Mouse (Mus musculus) right cerebral cortex, postnatal 10 days (tissue): Measurements from ENCODE around the gene Knstrn.
A peak's percentile ranks its signal among the peaks of the same experiment; 100 is the strongest.

Source experiments
- DNase-seq, 2 experiments: peaks; one replicate each; pipeline ENCODE4 v3.0.0; 2021; ENCODE audit warnings: low spot score in 2 of 2

The Knstrn gene

GRCm38 (mm10) chr2:118813981-118814836 is at the start of gene Knstrn:
Knstrn (plus strand) TSS chr2:118814003.
- peak; percentile 92 to 93 for DNase-seq

DNA sequence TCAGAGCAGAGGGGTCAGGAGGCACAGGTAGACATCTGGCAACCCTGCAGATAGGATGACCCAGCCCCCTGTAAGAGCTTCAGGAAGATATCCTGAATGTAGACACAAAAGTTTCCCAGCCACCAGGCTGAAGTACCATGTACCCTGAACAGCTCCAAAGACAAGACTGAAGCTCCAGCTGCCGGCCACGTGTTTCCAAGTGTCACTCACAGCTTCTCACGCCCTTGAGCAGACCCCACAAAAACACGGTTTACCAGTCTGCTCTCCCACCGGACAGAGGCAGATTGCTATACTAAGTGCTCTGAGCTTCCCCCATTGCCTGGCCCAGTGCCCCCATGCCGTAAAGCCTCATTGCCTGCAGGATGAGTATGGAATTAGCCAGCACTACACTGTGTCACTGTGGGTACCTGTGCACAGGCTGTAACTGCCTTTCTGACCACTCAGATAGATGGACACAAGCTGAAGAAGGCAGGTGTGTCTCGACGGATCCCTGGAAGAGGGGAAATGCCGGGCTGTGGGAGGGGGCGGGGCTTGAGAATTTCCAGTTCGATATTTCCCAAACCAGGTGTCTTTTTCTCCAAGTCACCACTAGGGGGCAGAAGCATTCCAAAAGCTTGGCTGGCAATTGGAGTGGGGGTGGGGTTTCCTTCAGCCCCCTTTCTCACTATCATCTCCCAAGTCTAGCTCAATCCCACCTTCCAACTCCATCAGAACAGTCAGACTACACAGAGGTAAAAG is 49.5 kb upstream of the Knstrn start:
- peak; percentile 55 to 65 for DNase-seq

GRCm38 (mm10) chr2:118764875-118765274 is 48.9 kb upstream of the Knstrn start:
- no peak for DNase-seq

GRCm38 (mm10) chr2:118766041-118767033 is 47.5 kb upstream of the Knstrn start:
- no peak for DNase-seq

- DNase-seq, result no peak
Observed at GRCm38 (mm10) chr2:118772158-118772874, 41.5 kb upstream of the Knstrn start, which contains the start of gene Phgr1. Phgr1 (plus strand) TSS chr2:118772769.

DNA sequence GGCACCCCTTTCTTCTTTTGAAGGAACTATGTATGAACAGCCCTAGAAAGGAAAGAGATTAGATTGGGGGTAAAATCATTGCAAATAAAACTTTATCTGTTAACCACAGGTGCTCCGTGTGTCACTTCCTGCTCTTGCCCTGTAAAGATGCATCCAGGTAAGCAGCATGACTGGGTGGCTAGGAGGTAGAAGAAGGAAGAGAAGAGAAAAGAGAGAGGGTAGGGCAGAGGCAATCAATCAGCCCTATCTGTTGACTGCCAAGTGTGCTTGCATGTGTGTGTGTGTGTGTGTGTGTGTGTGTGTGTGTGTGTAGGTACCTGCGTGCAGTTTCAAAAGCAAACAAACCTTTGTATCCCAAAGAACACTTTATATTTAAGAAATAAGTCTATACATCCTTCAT is 39.3 kb upstream of the Knstrn start:
- no peak for DNase-seq

- DNase-seq, result peak; percentile 49 to 60
Observed at GRCm38 (mm10) chr2:118775396-118775795, 38.4 kb upstream of the Knstrn start.

DNA sequence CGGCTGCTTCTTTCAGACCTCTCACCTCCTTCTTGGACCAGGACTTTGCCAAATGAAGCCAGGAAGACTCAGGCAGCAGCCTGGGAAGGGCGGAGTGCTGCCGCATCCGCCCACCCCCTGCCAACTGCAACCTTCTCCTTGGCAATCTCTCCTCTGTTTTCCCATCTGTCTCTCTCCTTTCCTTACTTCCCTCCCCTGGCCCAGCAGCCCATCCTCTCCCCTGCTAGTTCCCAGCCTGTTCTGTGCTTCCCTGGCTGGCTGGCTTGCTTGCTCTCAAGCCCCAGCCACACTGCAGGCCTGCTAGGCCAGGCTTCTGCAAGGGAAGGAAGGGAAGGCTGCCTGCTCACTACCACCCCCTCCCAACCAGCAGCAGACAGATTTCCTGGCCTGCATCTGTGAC is 38.0 kb upstream of the Knstrn start:
- DNase-seq, result peak; percentile 77 to 87

- no peak for DNase-seq
Observed at GRCm38 (mm10) chr2:118776295-118776694, 37.5 kb upstream of the Knstrn start.

GRCm38 (mm10) chr2:118778418-118778817 is 35.4 kb upstream of the Knstrn start:
- no peak for DNase-seq

- no peak for DNase-seq
Observed at GRCm38 (mm10) chr2:118779065-118779464, 34.7 kb upstream of the Knstrn start.

- DNase-seq, result peak; percentile 97
Observed at GRCm38 (mm10) chr2:118779504-118780480, 34.0 kb upstream of the Knstrn start, which contains the start of gene Disp2. Disp2 (plus strand) TSS chr2:118779719.

- no peak for DNase-seq
Observed at GRCm38 (mm10) chr2:118781115-118781514, 32.7 kb upstream of the Knstrn start.

- no peak for DNase-seq
Observed at GRCm38 (mm10) chr2:118782303-118782702, 31.5 kb upstream of the Knstrn start.

GRCm38 (mm10) chr2:118783093-118783492 is 30.7 kb upstream of the Knstrn start:
- no peak for DNase-seq

DNA sequence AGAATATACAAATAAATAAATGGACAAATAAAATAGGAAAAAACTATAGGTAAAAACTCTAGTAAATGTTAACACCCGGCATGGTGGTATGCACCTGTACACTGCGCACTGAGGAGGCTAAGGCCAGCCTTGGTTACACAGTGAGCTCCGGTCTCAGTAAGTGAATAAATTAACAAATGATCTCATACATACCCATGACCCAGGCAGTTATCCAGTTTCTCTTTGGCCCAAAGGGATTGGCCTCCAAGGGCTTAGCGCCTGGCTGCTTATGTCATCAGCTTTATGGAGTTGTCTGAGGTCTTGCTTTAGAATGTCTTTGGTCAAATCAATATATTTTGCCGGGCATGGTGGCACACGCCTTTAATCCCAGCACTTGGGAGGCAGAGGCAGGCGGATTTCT is 30.1 kb upstream of the Knstrn start:
- no peak for DNase-seq

GRCm38 (mm10) chr2:118786525-118786924 is 27.3 kb upstream of the Knstrn start:
- DNase-seq, result no peak

- peak; percentile 55 to 60 for DNase-seq
Observed at GRCm38 (mm10) chr2:118789501-118789900, 24.3 kb upstream of the Knstrn start.

- no peak for DNase-seq
Observed at GRCm38 (mm10) chr2:118790221-118790550, 23.6 kb upstream of the Knstrn start.
